Mouse (Mus musculus) testis, adult 2 months (tissue): ENCODE results near the gene Gipc2.

ENCODE experiments used
- CTCF ChIP-seq: fragments of 200-500 bp; IDR thresholded peaks from 2 replicates; pipeline ENCODE4 v1.5.1; 2012; ENCODE audit warnings: low read depth, mild to moderate bottlenecking, inconsistent platforms, low read length, moderate library complexity; ENCODE audit not compliant: control insufficient read depth, insufficient read depth, insufficient replicate concordance
- POLR2A ChIP-seq: fragments of 200-500 bp; IDR thresholded peaks from 2 replicates; pipeline ENCODE4 v1.6.1; 2012; ENCODE audit warnings: low read depth, mild to moderate bottlenecking, inconsistent platforms, low read length, moderate library complexity; ENCODE audit not compliant: control insufficient read depth

DNA sequence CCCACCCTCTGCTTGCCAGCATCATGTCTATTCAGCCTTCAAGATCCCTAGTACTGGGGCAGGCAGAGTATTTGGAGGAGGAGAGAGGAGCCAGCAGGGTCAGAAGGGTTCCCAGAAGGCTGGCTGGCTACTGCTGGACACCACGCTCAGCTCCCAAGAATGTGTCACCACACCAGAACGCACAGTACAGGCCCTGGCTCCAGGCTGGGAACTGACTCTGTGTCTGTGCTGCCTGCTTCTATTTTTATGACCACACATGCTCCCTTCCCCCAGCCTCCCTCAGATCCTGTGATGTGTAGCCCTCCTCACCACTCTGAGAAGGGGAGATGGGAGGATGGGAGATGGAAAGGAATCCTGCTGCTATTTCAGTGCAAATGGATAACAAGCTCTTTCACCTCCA is 20.8 kb downstream of the Gipc2 start:
- TF ChIP-seq CTCF, result no peak
- TF ChIP-seq POLR2A, result no peak
